Mouse (Mus musculus): ENCODE results near the gene Cpsf4l. TPM values are rescaled to one million over a fixed set of nuclear protein-coding genes. Genes with fewer than 3 reads are reported as not detected.

Cpsf4l gene
- polyA plus RNA-seq, 1 experiment from 2014 or later, result 13.3 TPM

DNA sequence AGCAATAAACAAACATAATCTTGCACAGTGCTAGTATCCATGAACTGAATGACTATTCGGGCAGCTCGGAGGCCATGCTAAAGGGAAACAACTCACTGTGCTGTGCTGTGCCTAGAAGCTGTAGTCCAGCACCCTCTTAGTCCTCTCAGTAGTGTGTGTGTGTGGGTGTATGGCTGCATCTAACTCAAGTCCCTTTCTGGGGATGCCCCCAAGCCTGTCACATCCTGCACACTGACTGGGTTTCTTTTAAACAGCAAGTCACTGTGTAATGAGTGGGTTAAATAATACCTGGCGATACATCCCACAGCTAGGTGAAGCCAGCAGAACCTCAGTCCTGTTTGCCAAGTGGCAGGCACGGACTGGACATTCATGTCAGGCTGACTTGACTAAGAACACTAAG, 51.1 kb downstream of the Cpsf4l start:
- 84% methylated on average over 4 of the region's 4 CpGs for WGBS

DNA sequence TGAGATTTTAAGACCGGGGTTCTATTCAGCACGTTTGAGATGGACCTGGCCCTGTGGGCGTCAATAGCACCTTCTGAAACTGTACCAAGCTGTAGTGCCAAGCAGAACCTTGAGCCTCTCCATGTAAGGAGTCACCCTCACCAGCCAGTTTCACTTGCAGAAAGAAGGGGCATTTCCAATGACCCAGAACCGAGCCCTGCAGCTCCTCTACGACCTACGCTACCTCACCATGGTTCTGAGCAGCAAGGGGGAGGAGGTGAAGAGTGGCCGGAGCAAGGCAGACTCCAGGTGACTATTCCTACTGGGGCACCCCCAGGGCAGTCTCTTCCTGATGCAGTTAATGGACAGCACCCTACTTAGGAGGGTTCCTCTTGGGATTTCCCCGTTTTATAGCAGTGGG, 51.5 kb downstream of the Cpsf4l start:
- 86% methylated on average over 8 of the region's 8 CpGs for WGBS
- peaks cover 69% of the 10 kb centered on the region for H3K36me3 ChIP-seq (ENCODE audit: control insufficient read depth, insufficient read depth)

More for the DNA sequence above, 51.1 kb downstream of the Cpsf4l start:
- no peak overlapping the region for H3K9ac ChIP-seq (ENCODE audit: low read length)
- no peaks in the 10 kb centered on the region for H3K4me1 ChIP-seq (ENCODE audit: control insufficient read depth, insufficient read depth, low read length)
- no peak for ATAC-seq (replicated peaks; ENCODE audit: extremely low read depth, insufficient read depth, low FRiP score)
- H3K9me3 ChIP-seq (replicated peaks; ENCODE audit: control insufficient read depth, low read length), result no peaks in the 10 kb centered on the region
- H3K4me2 ChIP-seq (ENCODE audit: low read depth, low read length), result no peak overlapping the region
- no peak overlapping the region for H3K27ac ChIP-seq (ENCODE audit: low read length)
- H3K4me3 ChIP-seq (ENCODE audit: low read length), result no peak overlapping the region
- no peaks in the 10 kb centered on the region for H3K27me3 ChIP-seq (ENCODE audit: control insufficient read depth, insufficient read depth, low read length)
- H3K36me3 ChIP-seq (ENCODE audit: control insufficient read depth, insufficient read depth), result peaks cover 69% of the 10 kb centered on the region

DNA sequence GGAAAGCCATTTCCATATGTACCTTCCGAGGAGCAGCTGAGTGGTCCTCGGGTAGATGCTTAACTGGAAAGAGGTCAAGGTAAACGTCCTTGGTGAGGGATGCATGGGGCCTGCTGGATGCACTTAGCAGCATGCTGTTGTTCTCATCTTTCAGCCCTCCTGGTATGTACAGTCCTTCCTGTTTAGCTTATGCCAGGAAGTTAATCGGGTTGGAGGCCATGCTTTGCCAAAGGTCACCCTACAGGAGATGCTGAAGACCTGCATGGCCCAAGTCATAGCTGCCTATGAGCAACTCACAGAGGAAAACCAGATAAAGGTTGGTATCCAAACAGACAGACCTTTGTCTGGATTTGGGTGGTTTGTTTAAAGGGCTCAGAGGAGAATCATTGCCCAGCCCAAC, 52.6 kb downstream of the Cpsf4l start:
- Histone ChIP-seq H3K27ac (ENCODE audit: low read length) (no peak overlapping the region), H3K4me1 (ENCODE audit: control insufficient read depth, insufficient read depth, low read length) (no peaks in the 10 kb centered on the region), H3K4me2 (ENCODE audit: low read depth, low read length) (no peak overlapping the region), H3K9me3 (replicated peaks; ENCODE audit: control insufficient read depth, low read length) (no peaks in the 10 kb centered on the region), H3K27me3 (ENCODE audit: control insufficient read depth, insufficient read depth, low read length) (no peaks in the 10 kb centered on the region), H3K4me3 (ENCODE audit: low read length) (no peak overlapping the region), H3K9ac (ENCODE audit: low read length) (no peak overlapping the region), H3K36me3 (ENCODE audit: control insufficient read depth, insufficient read depth) (peaks cover 78% of the 10 kb centered on the region)
- WGBS, result 74% methylated on average over 4 of the region's 4 CpGs
- no peak for ATAC-seq (replicated peaks; ENCODE audit: extremely low read depth, insufficient read depth, low FRiP score)

More for the DNA sequence above, 51.5 kb downstream of the Cpsf4l start:
- no peak for ATAC-seq (replicated peaks; ENCODE audit: extremely low read depth, insufficient read depth, low FRiP score)
- Histone ChIP-seq H3K9ac (ENCODE audit: low read length) (no peak overlapping the region), H3K9me3 (replicated peaks; ENCODE audit: control insufficient read depth, low read length) (no peaks in the 10 kb centered on the region), H3K4me1 (ENCODE audit: control insufficient read depth, insufficient read depth, low read length) (no peaks in the 10 kb centered on the region), H3K4me2 (ENCODE audit: low read depth, low read length) (no peak overlapping the region), H3K4me3 (ENCODE audit: low read length) (no peak overlapping the region), H3K27ac (ENCODE audit: low read length) (no peak overlapping the region), H3K27me3 (ENCODE audit: control insufficient read depth, insufficient read depth, low read length) (no peaks in the 10 kb centered on the region)

DNA sequence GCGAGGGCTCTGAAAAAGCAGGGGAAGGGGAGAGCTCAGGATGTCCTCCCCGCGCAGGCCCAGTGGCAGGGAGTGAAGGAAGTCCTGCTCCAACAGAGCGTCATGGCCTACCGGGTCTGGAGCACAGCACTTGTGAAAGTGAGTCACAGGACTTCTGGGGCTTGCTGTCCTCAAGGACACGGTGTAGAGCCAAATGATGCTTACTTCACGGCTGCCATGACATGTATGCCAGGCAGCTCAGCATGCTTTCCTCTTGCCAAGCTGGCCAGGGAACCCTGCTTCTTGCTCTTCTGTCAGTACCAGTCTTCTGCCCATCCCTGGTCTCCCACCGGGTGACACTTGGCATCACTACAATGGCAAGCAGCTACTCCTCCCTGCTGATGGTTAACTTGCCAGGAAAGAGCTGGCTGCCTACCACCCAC, 53.3 kb downstream of the Cpsf4l start:
- H3K9me3 ChIP-seq (replicated peaks; ENCODE audit: control insufficient read depth, low read length), result no peaks in the 10 kb centered on the region
- WGBS, result 85% methylated on average over 8 of the region's 8 CpGs
- no peak overlapping the region for H3K4me3 ChIP-seq (ENCODE audit: low read length)
- H3K4me2 ChIP-seq (ENCODE audit: low read depth, low read length), result no peak overlapping the region
- no peak overlapping the region for H3K27ac ChIP-seq (ENCODE audit: low read length)
- H3K9ac ChIP-seq (ENCODE audit: low read length), result no peak overlapping the region
- H3K36me3 ChIP-seq (ENCODE audit: control insufficient read depth, insufficient read depth), result peaks cover 75% of the 10 kb centered on the region
- ATAC-seq (replicated peaks; ENCODE audit: extremely low read depth, insufficient read depth, low FRiP score), result no peak
- H3K4me1 ChIP-seq (ENCODE audit: control insufficient read depth, insufficient read depth, low read length), result no peaks in the 10 kb centered on the region
- no peaks in the 10 kb centered on the region for H3K27me3 ChIP-seq (ENCODE audit: control insufficient read depth, insufficient read depth, low read length)

DNA sequence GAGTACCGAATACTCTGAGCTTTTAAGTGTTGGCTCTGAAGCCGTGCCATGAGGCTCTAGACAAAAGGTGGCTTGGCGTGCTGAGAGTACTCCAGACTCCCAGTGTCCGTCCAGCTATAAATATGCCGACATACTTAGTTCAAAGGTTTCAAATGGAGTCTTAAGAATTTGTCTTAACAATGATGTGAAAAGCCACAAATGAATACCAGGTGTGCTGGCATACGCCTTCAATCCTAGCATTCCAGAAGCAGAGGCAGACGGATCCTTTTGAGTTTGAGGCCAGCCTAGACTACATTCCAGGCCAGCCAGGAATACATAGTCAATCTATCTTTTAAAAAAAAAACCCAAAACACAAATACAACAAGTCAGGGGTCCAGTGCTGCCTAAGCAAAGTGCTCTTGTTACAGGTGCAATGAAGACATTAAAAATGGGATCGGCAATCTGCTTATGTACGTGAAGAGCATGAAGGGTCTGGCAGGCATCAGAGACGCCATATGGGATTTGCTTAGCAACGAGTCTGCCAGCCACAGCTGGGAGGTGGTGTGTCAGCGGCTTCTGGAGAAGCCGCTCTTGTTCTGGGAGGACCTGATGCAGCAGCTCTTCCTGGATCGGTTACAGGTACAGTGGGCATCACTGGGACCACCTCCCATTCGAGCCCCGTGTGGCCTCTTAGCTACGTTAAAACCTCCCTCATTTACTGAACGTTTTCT, 55.1 kb downstream of the Cpsf4l start:
- H3K4me1 ChIP-seq (ENCODE audit: control insufficient read depth, insufficient read depth, low read length), result peaks cover 5% of the 10 kb centered on the region; the same call in 1 of the 2 replicates

DNA sequence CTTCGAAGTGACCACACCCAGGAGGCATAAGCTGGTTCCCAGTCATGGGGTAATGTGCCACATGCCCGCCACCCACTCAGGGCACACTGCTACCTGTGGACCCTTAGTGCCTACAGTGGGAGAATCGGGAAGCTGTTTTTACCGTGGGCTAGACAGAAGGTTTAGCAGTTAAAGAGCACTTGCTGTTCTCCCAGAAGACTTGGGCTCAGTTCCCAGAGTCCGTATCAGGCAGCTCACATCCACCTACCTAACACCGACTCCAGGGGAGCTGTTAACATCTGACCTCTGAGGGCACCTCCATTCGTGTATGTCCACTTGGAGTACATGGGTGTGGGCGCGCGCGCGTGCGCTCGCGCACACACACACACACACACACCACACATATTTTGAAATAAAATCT, 55.7 kb downstream of the Cpsf4l start:
- no peak for ATAC-seq (replicated peaks; ENCODE audit: extremely low read depth, insufficient read depth, low FRiP score)
- Histone ChIP-seq H3K9me3 (replicated peaks; ENCODE audit: control insufficient read depth, low read length) (no peaks in the 10 kb centered on the region), H3K9ac (ENCODE audit: low read length) (no peak overlapping the region), H3K4me1 (ENCODE audit: control insufficient read depth, insufficient read depth, low read length) (peaks cover 5% of the 10 kb centered on the region; the same call in 1 of the 2 replicates), H3K36me3 (ENCODE audit: control insufficient read depth, insufficient read depth) (peaks cover 62% of the 10 kb centered on the region), H3K27ac (ENCODE audit: low read length) (no peak overlapping the region), H3K27me3 (ENCODE audit: control insufficient read depth, insufficient read depth, low read length) (no peaks in the 10 kb centered on the region), H3K4me2 (ENCODE audit: low read depth, low read length) (no peak overlapping the region), H3K4me3 (ENCODE audit: low read length) (no peak overlapping the region)
- 92% methylated on average over 15 of the region's 15 CpGs for WGBS

More for the DNA sequence above, 55.1 kb downstream of the Cpsf4l start:
- peaks cover 65% of the 10 kb centered on the region for H3K36me3 ChIP-seq (ENCODE audit: control insufficient read depth, insufficient read depth)
- H3K27ac ChIP-seq (ENCODE audit: low read length), result no peak overlapping the region
- no peak overlapping the region for H3K9ac ChIP-seq (ENCODE audit: low read length)
- H3K4me2 ChIP-seq (ENCODE audit: low read depth, low read length), result no peak overlapping the region
- 79% methylated on average over 18 of the region's 18 CpGs for WGBS
- no peak for ATAC-seq (replicated peaks; ENCODE audit: extremely low read depth, insufficient read depth, low FRiP score)
- no peak overlapping the region for H3K4me3 ChIP-seq (ENCODE audit: low read length)
- H3K9me3 ChIP-seq (replicated peaks; ENCODE audit: control insufficient read depth, low read length), result no peaks in the 10 kb centered on the region
- no peaks in the 10 kb centered on the region for H3K27me3 ChIP-seq (ENCODE audit: control insufficient read depth, insufficient read depth, low read length)

DNA sequence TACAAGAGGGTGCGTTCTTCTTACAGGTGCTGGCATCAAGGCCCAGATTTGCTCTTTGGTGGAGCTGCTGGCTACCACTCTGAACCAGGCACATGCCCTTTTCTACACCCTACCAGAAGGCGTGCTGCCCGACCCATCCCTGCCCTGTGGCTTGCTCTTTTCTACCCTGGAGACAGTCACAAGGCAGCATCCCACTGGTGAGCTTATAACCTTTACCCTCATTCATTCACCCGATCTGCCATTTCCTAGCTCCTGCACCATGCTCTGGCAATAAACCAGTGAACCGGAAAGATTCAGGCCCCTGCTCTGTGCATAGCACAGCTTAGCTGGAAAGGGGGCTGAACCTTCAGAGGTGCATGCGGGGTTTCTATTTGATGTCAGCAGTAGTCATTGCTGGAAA, 57.3 kb downstream of the Cpsf4l start:
- peaks cover 9% of the 10 kb centered on the region for H3K4me1 ChIP-seq (ENCODE audit: control insufficient read depth, insufficient read depth, low read length)
- no peaks in the 10 kb centered on the region for H3K9me3 ChIP-seq (replicated peaks; ENCODE audit: control insufficient read depth, low read length)
- ATAC-seq (replicated peaks; ENCODE audit: extremely low read depth, insufficient read depth, low FRiP score), result no peak
- no peak overlapping the region for H3K9ac ChIP-seq (ENCODE audit: low read length)
- H3K4me2 ChIP-seq (ENCODE audit: low read depth, low read length), result no peak overlapping the region
- WGBS, result 90% methylated on average over 6 of the region's 6 CpGs
- no peaks in the 10 kb centered on the region for H3K27me3 ChIP-seq (ENCODE audit: control insufficient read depth, insufficient read depth, low read length)
- H3K4me3 ChIP-seq (ENCODE audit: low read length), result no peak overlapping the region
- H3K27ac ChIP-seq (ENCODE audit: low read length), result no peak overlapping the region
- H3K36me3 ChIP-seq (ENCODE audit: control insufficient read depth, insufficient read depth), result peaks cover 52% of the 10 kb centered on the region

DNA sequence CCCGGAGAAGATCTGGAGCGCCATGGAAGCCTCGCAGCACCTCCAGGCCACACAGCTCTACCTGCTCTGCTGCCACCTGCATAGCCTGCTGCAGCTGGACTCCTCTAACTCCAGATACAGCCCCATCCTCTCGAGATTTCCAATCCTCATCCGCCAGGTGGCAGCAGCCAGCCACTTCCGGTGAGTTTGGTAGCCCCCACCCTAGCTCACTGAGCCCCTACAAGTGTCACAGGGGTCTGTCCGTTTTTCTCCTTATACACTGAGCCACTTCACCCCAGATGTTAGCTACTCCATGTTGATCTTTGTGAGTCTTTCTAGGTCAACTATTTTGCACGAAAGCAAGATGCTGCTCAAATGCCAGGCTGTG, 57.9 kb downstream of the Cpsf4l start:
- peaks cover 46% of the 10 kb centered on the region for H3K36me3 ChIP-seq (ENCODE audit: control insufficient read depth, insufficient read depth)
- no peak overlapping the region for H3K4me2 ChIP-seq (ENCODE audit: low read depth, low read length)
- no peak overlapping the region for H3K4me3 ChIP-seq (ENCODE audit: low read length)
- H3K27ac ChIP-seq (ENCODE audit: low read length), result no peak overlapping the region
- 47% methylated on average over 8 of the region's 8 CpGs for WGBS
- H3K27me3 ChIP-seq (ENCODE audit: control insufficient read depth, insufficient read depth, low read length), result no peaks in the 10 kb centered on the region
- no peak for ATAC-seq (replicated peaks; ENCODE audit: extremely low read depth, insufficient read depth, low FRiP score)
- H3K9ac ChIP-seq (ENCODE audit: low read length), result no peak overlapping the region
- H3K9me3 ChIP-seq (replicated peaks; ENCODE audit: control insufficient read depth, low read length), result no peaks in the 10 kb centered on the region
- peaks cover 9% of the 10 kb centered on the region for H3K4me1 ChIP-seq (ENCODE audit: control insufficient read depth, insufficient read depth, low read length)

DNA sequence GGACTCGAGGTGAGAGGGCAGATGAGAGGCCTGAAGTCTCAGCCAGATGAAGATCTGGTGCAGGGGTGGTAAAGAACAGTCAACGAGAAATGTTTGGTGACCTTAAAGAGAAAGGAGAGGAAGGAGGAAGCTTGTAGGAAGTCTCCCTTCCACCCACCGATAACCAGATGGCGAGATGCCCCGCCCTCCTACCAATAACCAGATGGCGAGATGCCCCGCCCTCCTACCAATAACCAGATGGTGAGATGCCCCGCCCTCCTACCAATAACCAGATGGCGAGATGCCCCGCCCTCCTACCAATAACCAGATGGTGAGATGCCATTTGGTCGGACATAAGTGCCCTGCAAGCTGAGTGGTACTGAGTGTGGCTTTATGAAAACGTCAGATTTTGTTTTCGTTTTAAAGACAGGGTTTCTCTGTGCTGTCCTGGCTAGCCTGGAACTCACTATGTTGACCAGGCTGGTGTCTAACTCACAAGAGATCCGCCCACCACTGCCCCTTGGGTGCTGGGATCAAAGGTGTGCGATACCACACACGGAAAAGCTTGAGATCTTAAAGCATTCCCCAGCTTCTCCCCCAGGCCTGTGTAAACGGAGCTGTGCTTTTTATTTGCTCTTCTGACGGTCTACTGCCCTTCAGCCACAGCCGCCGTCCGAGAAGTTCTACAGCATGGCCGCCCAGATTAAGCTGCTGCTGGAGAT, 58.5 kb downstream of the Cpsf4l start:
- H3K36me3 ChIP-seq (ENCODE audit: control insufficient read depth, insufficient read depth), result peaks cover 41% of the 10 kb centered on the region
- H3K4me1 ChIP-seq (ENCODE audit: control insufficient read depth, insufficient read depth, low read length), result peaks cover 9% of the 10 kb centered on the region
- no peak overlapping the region for H3K9ac ChIP-seq (ENCODE audit: low read length)
- no peaks in the 10 kb centered on the region for H3K27me3 ChIP-seq (ENCODE audit: control insufficient read depth, insufficient read depth, low read length)
- H3K4me2 ChIP-seq (ENCODE audit: low read depth, low read length), result no peak overlapping the region
- no peak for ATAC-seq (replicated peaks; ENCODE audit: extremely low read depth, insufficient read depth, low FRiP score)
- no peak overlapping the region for H3K4me3 ChIP-seq (ENCODE audit: low read length)
- no peaks in the 10 kb centered on the region for H3K9me3 ChIP-seq (replicated peaks; ENCODE audit: control insufficient read depth, low read length)
- 73% methylated on average over 22 of the region's 22 CpGs for WGBS
- H3K27ac ChIP-seq (ENCODE audit: low read length), result no peak overlapping the region

Data from heart, embryonic 16.5 days (tissue).